Mouse (Mus musculus): ENCODE results near the gene Ffar1.

Gene Ffar1

DNA sequence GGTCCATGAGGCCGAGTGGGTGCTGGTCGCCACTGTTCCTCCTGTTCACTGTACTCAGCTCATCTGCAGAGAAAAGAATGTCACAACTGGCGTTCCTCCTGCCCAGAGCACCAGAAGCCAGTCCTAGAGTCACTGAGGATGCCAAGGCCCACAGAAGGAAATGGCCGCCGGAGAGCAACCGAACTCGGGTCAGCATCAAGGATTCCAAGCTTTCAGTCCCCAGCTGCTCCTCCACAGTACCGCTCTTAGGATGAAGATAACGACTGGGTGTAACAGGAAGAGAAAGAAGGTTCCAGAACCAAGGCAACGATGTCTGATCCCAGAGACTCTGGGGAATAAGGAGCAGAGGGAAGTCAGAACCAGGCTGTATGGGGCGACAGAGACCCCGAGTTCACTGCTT is at the start of gene Ffar1:
TSS of gene Ffar1 (minus strand) at position 101 of the 400 bp plus-strand sequence.
- no peak for DNase-seq

DNA sequence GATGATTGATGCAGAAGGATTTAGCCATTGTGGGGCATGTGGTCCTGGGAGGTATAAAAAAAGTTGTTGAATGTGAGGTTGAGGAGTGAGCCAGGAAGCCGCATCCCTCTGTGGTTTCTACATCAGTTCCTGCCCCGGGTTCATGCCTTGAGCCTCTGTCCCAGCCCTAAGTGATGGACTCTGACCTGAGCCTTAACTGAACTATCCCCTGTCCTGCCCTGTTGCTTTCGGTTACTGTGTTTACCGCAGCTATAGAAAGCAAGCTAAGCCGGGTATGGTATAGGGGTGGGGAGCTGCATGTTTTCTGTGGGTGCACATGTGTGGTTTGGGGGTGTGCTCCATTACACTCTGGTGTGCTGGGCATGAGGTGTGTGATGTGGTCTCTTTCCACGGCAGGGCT is 48.4 kb upstream of the Ffar1 start:
- DNase-seq: no peak

DNA sequence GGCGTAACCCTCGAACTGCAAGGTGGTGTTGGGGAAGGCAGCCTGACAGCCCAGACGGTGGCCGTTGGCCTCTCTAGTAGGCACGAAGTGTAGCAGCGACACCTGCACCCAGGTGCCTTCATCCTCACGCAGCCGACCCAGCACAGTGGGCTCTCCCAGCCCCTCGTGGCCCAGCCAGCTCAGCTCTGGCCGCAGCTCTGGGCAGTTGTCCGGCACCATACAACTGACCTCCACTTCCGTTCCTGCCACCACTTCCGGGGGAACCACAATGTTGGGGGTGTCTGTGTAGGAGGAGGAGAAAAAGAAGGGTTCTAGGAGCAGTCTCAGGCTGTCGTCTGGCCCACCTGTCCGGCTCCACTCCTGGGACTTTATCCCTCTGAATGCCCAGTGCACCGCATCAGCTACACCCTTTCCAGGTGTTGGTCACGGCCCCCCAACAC is 47.6 kb upstream of the Ffar1 start:
- DNase-seq: no peak

- no peak for DNase-seq
Measured at GRCm38 (mm10) chr7:30908277-30908991, 47.1 kb upstream of the Ffar1 start.

DNA sequence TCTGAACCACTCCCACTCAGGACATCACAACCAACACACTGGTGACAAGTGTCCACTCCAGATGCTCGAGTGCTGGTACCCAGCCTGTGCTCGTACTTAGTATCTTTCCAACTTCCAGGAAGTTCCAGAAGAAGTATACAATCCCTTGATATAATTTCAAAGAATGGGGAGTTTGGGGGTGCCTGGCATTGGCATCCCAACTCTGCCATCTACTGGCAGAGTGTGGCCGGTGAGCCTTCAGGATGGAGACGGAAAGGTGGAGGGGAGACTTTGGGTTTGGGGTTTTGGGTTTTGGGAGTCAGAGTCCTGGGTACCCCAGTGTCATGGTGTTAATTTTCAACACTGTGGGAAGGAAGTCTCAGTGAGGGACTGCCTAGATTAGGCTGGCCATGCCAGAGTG is 42.7 kb upstream of the Ffar1 start:
- DNase-seq: peak in 1 of 2 experiments; percentile 9

GRCm38 (mm10) chr7:30895217-30895616 is 33.9 kb upstream of the Ffar1 start:
- no peak for DNase-seq

- no peak for DNase-seq
Measured at GRCm38 (mm10) chr7:30892515-30892914, 31.2 kb upstream of the Ffar1 start.

DNA sequence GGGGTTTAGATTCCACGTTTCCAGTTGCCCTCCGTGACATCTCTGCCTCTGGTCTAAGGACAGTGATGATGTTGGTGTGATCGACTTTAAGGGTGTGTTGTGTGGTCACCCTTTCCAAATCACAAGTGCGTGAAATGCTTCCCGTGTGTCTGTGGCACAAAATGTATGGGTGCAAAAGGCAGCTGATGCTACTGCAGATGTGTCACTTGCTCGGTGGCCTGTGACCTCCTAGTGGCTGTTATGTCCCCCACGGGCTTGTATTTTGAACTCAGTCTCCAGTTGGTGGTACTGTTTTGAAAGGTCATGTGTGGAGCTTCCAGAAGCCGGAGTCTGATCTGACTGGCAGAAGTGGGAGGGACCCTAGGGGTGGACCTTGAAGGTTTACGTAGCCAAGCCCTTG is 30.4 kb upstream of the Ffar1 start:
- no peak for DNase-seq

GRCm38 (mm10) chr7:30890681-30891080 is 29.3 kb upstream of the Ffar1 start:
- DNase-seq: no peak

DNA sequence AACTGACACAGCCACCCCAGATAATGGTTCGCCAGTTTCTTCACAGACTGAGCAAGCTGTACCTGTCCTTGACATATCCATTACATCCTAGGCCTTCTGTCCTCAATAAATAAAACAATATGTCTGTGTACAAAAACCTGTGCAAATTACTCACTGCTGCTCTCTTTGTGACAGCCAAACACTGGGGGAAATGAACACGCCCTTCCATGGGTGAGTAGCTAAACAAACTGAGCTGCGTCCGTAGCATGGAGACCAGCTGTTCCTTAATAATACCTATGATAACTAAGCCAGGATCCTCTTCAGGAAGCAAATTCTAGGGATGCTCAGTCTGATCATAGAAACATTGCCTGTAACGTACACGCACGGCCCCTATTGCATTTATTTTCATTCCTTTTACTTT is 27.4 kb upstream of the Ffar1 start:
- DNase-seq: no peak

GRCm38 (mm10) chr7:30887568-30888188 is 26.3 kb upstream of the Ffar1 start:
- DNase-seq: no peak

GRCm38 (mm10) chr7:30886852-30887251 is 25.5 kb upstream of the Ffar1 start:
- DNase-seq: no peak

- no peak for DNase-seq
Measured at GRCm38 (mm10) chr7:30884047-30884446, 22.7 kb upstream of the Ffar1 start.

- DNase-seq: no peak
Measured at GRCm38 (mm10) chr7:30881367-30881766, 20.0 kb upstream of the Ffar1 start.

DNA sequence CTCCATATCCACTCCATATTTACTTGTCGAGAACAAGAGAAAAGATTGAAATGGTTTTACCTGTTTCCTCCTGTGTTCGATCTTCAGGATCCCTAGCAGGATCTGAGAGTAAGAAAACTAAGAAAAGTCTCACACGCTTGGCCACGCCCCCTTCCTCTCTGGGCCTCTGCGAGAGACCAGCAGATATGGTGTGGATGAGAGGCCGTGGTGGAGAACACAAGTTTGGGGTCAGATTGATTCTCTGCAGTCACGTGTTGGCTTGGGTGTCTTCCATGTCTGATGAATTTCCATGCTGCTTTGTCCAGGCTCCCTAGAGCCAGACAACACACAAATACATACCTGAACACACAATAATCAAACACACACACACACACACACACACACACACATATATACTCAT is 18.8 kb upstream of the Ffar1 start, which contains the start of gene Cd22:
TSS of gene Cd22 (minus strand) at position 167 of the 400 bp plus-strand sequence.
- DNase-seq: no peak

DNA sequence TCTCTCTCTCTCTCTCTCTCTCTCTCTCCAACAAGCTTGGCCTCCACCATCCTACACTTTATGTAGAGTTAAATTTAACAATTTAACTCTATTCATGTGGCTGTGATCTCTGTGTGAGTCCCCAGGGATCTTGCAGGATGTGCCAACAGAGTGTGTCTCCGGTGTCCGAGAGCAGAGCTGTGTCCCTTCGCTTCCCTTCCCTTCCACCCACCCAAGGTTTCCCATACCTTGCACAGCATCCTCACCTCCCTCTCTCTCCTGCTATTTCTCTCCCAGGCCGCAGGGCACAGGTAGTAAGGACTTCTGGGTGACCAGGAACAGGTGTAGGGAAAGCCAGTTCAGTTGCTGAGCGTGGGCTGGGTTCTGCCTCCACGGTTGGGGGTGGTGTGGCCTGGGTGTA is 17.6 kb upstream of the Ffar1 start:
- no peak for DNase-seq

DNA sequence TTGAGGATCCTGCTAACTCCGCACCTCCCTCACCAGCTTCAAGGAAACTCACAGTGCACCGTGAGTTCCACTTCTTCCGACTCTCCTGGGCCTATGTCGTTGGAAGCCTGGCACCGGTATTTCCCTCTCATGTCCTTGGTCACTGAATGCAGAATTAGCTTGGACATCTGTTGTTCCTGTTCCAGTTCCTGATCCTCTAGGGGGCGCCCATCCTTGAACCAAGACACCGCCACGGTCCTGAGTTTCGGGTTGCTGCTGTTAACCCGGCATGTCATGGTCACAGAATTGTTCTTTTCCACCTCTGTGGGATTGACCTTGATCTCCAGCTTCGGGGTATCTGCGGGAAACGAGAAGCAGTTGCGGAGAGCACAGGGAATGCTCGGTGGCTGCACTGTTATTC is 11.7 kb upstream of the Ffar1 start:
- DNase-seq: peak; percentile 67 to 77

- DNase-seq: no peak
Measured at GRCm38 (mm10) chr7:30863386-30863785, 2.0 kb upstream of the Ffar1 start.

- peak; percentile 26 to 28 for DNase-seq
Measured at GRCm38 (mm10) chr7:30859635-30860402, 1.5 kb downstream of the Ffar1 start.

GRCm38 (mm10) chr7:30859290-30859634 is 2.1 kb downstream of the Ffar1 start:
- DNase-seq: peak; percentile 30 to 43

DNA sequence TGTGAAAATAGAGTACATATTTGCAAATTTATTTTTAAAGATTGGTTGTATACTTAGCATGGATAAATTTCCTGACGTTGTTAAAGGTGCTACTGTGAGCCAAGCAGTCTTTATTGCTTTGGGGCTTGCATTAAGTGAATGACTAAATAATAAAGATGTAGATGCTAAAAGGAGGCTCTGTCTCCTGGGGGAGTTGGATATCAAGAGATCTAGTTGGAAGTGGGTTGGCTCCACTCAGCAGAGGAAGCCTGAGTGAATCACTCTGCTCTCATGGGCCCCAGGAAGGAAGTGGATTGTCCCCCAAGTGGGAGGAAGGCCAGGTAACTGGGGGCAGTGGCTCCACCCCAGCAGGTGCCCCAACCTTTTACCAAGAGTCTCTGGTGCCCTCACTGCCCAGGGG is 3.6 kb downstream of the Ffar1 start:
- no peak for DNase-seq

DNA sequence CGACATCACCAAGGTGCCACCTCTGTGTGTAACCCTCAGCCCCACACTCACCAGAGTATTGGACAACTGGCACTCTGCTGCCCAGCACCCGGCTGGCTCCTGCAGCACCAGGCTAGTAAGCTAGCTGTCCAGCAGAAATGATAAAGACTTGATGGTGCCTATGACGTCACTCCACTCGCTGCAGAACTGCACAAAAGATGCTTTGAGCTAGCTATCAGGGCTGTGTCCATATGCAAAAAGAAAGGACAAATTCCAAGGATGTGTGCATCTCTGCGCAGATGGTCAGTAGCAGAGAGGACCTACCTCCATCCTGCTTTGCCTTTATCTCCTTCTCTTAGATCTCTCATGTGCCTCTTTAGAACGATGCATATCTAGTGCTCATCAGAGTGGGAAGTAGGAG is 5.3 kb downstream of the Ffar1 start, which contains the start of gene Ffar3:
TSS of gene Ffar3 (minus strand) at position 101 of the 400 bp plus-strand sequence.
- DNase-seq: no peak

GRCm38 (mm10) chr7:30851421-30851820 is 9.9 kb downstream of the Ffar1 start:
- no peak for DNase-seq

- DNase-seq: no peak
Measured at GRCm38 (mm10) chr7:30847934-30848333, 13.4 kb downstream of the Ffar1 start.

All from cerebellum, adult 18-20 months (tissue).